Mouse (Mus musculus) left cerebral cortex, adult 9 months (tissue): ENCODE data around the gene Cobl.

Source experiments
- DNase-seq, 2 experiments: peaks; one replicate each; pipeline ENCODE4 v3.0.0; 2022; ENCODE audit warnings: low spot score in 2 of 2

Gene Cobl

GRCm38 (mm10) chr11:12464181-12465162 lies at the start of gene Cobl:
Gene Cobl (minus strand): TSS chr11:12464960.
- DNase-seq: no peak

GRCm38 (mm10) chr11:12513796-12514195 lies 49.0 kb upstream of the Cobl start:
- no peak for DNase-seq

GRCm38 (mm10) chr11:12506371-12506890 lies 41.7 kb upstream of the Cobl start:
- no peak for DNase-seq

- no peak for DNase-seq
Measured at GRCm38 (mm10) chr11:12503756-12504155, 39.0 kb upstream of the Cobl start.

- no peak for DNase-seq
Measured at GRCm38 (mm10) chr11:12501721-12502120, 37.0 kb upstream of the Cobl start.

- DNase-seq: no peak
Measured at GRCm38 (mm10) chr11:12493791-12494190, 29.0 kb upstream of the Cobl start.

GRCm38 (mm10) chr11:12479856-12480403 lies 15.2 kb upstream of the Cobl start:
- no peak for DNase-seq

GRCm38 (mm10) chr11:12474299-12474935 lies 9.7 kb upstream of the Cobl start:
- DNase-seq: no peak

- DNase-seq: peak; percentile 88 to 91
Measured at GRCm38 (mm10) chr11:12473625-12474298, 9.0 kb upstream of the Cobl start.

GRCm38 (mm10) chr11:12469638-12470037 lies 4.9 kb upstream of the Cobl start:
- DNase-seq: no peak

- DNase-seq: no peak
Measured at GRCm38 (mm10) chr11:12468661-12469060, 3.9 kb upstream of the Cobl start.

GRCm38 (mm10) chr11:12467836-12468235 lies 3.1 kb upstream of the Cobl start:
- no peak for DNase-seq

- no peak for DNase-seq
Measured at GRCm38 (mm10) chr11:12467217-12467616, 2.5 kb upstream of the Cobl start.

- DNase-seq: peak in 1 of 2 experiments; percentile 75
Measured at GRCm38 (mm10) chr11:12466606-12467005, 1.8 kb upstream of the Cobl start.

GRCm38 (mm10) chr11:12465229-12465628 lies 469 bp upstream of the Cobl start:
- DNase-seq: no peak

GRCm38 (mm10) chr11:12463615-12464170 lies 1.1 kb downstream of the Cobl start:
- no peak for DNase-seq

GRCm38 (mm10) chr11:12459781-12460581 lies 4.8 kb downstream of the Cobl start:
- DNase-seq: no peak

GRCm38 (mm10) chr11:12458814-12459213 lies 5.9 kb downstream of the Cobl start:
- no peak for DNase-seq

GRCm38 (mm10) chr11:12458392-12458791 lies 6.4 kb downstream of the Cobl start:
- no peak for DNase-seq

- DNase-seq: no peak
Measured at GRCm38 (mm10) chr11:12448101-12448500, 16.7 kb downstream of the Cobl start.

GRCm38 (mm10) chr11:12445222-12445621 lies 19.5 kb downstream of the Cobl start:
- DNase-seq: no peak
